Mouse (Mus musculus) c-Kit-negative CD71-positive TER-119-positive erythroid progenitor cells, embryonic 14.5 days (primary cell): ENCODE measurements around the gene Cdipt.
A peak's percentile ranks its signal among the peaks of the same experiment; 100 is the strongest.

Experiments used
- DNase-seq: peaks from one replicate; pipeline ENCODE4 v3.0.0-alpha.2; 2013; ENCODE audit warnings: low read depth, low spot score

Gene Cdipt

GRCm38 (mm10) chr7:127025556-127026160 is 49.9 kb downstream of the Cdipt start:
- DNase-seq, result no peak

GRCm38 (mm10) chr7:127026161-127026600 is 50.5 kb downstream of the Cdipt start:
- DNase-seq, result no peak

- DNase-seq, result peak; percentile 54
Observed at GRCm38 (mm10) chr7:127026616-127026983, 50.9 kb downstream of the Cdipt start.

- peak; percentile 95 for DNase-seq
Observed at GRCm38 (mm10) chr7:127026984-127027726, 51.4 kb downstream of the Cdipt start, which contains the start of gene Maz. Maz (minus strand) TSS chr7:127027037.

- no peak for DNase-seq
Observed at GRCm38 (mm10) chr7:127027885-127028284, 52.2 kb downstream of the Cdipt start.
